Mouse (Mus musculus) MEL-GATA-1-ER (cell line): Measurements from ENCODE around the gene Ifna1.
A peak's percentile ranks its signal among the peaks of the same experiment; 100 is the strongest.
"Not testable (repeated sequence)": the region's sequence is repeated elsewhere in the genome, so short reads cannot be mapped to it uniquely, and the experiment has no call there.

Experiments used
- DNase-seq: peaks from one replicate; pipeline ENCODE4 v3.0.0-alpha.2; 2012; ENCODE audit warnings: low read depth; ENCODE audit errors: extremely low read depth

Gene Ifna1

GRCm38 (mm10) chr4:88849698-88850097, at the start of gene Ifna1:
Gene Ifna1 (plus strand): TSS chr4:88850087.
- DNase-seq, result no peak

- not testable (repeated sequence) for DNase-seq
Observed at GRCm38 (mm10) chr4:88802954-88803353, 46.9 kb upstream of the Ifna1 start, which contains the start of gene Gm13287. Gene Gm13287 (plus strand): TSS chr4:88803254.

GRCm38 (mm10) chr4:88805231-88805630, 44.7 kb upstream of the Ifna1 start, which contains the start of gene Gm13288:
Gene Gm13288 (plus strand): TSS chr4:88805531.
- DNase-seq, result not testable (repeated sequence)

DNA sequence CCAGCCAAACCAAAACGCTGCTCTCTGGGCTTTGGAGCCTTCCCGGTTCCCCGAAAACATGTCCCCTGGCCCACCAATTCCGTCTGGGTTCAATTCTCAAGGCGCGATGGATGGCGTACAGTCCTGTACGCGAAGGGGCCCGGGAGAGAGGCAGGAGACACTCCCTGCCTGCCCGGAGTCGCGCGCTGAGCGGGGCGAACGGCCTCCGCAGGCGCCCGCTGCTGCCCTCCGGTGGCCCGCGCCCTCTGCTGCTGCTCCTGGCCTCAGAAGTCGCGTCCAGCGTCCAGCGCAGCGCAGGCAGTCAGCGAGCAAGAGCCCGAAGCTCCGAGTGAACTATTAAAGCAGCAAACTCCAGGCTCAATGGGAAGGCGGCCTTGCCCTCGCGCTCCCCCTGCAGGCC, 44.1 kb upstream of the Ifna1 start:
- not testable (repeated sequence) for DNase-seq

GRCm38 (mm10) chr4:88815928-88816327, 34.0 kb upstream of the Ifna1 start, which contains the start of gene Ifna7:
Gene Ifna7 (plus strand): TSS chr4:88816228.
- DNase-seq, result no peak

- DNase-seq, result no peak
Observed at GRCm38 (mm10) chr4:88819659-88820058, 30.2 kb upstream of the Ifna1 start, which contains the start of gene Ifna11. Gene Ifna11 (plus strand): TSS chr4:88819959.

DNA sequence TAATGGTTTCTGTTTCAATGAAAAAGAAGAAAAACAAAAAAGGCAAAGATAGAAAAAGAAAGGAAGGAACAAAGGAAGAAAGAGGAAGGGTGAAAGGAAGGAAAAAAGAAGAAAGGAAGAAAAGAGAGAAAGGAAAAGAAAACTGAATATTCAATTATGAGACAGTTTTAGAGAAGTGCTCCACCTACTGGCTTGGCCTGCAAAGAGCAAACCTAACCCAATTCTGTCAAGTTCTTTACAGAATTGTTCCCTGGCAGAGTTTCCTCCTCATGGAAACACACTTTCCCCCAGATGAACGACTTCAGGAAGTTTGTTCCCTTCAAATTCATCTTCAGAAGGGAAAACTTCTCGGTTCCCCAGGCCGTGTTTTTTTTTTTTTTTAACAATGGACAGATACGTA, 26.9 kb upstream of the Ifna1 start:
- DNase-seq, result no peak

- not testable (repeated sequence) for DNase-seq
Observed at GRCm38 (mm10) chr4:88827116-88827515, 22.8 kb upstream of the Ifna1 start, which contains the start of gene Ifna6. Gene Ifna6 (plus strand): TSS chr4:88827416.

DNA sequence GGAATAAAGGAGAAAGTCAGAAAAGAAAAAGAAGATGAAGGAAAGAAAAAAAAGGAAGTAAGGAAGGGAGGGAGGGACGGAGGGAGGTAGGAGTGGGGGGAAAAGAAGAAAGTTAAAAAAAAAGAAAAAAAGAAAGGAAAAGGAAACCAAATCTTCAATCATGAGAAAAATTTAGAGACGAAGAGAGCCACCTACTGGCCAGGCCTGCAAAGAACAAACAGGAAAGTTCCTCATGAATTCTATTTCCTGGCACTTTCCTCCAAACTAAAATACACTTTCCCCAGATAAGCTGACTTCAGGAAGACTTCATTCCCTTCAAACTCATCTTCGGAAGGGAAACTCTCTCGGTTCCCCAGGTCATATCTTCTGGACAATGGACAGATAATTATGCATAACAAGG, 19.4 kb upstream of the Ifna1 start:
- DNase-seq, result no peak

- not testable (repeated sequence) for DNase-seq
Observed at GRCm38 (mm10) chr4:88835225-88835624, 14.7 kb upstream of the Ifna1 start, which contains the start of gene Ifna5. Gene Ifna5 (plus strand): TSS chr4:88835525.

- DNase-seq, result no peak
Observed at GRCm38 (mm10) chr4:88838828-88839227, 11.1 kb upstream of the Ifna1 start.

- DNase-seq, result no peak
Observed at GRCm38 (mm10) chr4:88840058-88840457, 9.8 kb upstream of the Ifna1 start.

GRCm38 (mm10) chr4:88841438-88841911, 8.4 kb upstream of the Ifna1 start, which contains the start of gene Ifna4:
Gene Ifna4 (plus strand): TSS chr4:88841861.
- DNase-seq, result no peak

DNA sequence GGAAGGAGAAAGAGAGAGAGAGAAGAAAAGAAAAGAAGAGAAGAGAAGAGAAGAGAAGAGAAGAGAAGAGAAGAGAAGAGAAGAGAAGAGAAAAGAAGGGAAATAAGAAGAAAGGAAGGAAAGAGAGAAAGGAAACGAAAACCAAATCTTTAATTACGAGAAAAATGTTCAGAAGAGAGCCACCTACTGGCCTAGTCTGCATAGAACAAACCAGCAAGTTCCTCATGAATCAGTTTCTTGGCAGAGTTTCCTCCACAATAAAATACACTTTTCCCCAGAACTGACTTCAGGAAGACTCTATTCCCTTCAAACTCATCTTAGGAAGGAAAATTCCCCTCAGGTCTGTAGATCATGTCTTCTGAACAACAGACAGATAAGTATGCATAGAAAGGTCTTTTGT, 4.6 kb upstream of the Ifna1 start:
- no peak for DNase-seq

DNA sequence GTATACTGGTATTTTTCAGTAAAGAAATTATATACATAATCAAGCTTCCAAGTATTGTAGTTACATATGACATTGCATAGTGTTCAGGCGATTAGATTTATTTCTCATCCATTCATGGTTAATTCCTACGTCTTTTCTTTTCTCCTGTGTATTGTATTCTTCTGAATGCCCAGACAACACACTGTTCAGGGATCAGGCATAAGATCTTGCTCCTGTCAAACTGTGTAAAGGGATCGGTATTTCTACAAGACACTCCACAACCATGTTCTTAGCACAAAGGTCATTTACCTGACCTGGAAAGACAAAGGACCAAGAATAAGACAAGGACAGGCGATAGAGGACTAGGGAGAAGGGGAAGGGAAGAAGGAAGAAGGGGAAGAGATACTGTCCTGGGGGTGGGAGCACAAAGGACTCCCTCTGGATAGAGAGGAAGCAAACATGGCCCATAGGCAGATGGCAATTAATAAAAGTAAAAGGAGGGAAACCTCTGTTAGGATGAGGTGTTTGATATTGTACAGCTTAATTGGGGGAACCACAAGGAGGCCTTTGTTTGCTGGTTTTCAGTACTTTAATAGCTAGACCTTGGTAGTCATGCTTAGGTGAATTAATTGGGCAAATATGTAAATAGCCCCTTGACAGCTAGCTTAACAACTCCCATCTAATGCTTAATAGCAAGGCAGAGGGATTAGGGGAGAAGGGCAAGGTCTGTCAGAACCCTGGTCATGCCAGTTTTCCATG, 1.3 kb downstream of the Ifna1 start:
- no peak for DNase-seq

DNA sequence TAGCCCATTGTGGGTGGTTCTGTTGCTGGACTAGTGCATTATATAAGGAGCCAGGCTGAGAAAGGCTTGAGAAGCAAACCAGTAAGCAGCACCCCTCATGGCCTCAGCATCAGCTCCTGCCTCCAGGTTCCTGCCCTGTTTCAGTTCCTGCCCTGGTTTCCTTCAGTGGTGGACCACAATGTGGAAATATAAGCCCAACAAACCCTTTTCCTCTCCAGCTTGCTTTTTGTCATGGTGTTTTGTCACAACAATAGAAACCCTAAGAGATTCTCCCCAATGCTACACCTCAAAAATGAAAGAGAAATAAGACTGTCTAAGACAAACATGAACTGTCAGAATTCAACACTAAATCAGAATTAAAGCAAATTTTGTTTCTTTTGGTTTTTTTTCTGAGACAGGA, 9.3 kb downstream of the Ifna1 start:
- DNase-seq, result no peak

DNA sequence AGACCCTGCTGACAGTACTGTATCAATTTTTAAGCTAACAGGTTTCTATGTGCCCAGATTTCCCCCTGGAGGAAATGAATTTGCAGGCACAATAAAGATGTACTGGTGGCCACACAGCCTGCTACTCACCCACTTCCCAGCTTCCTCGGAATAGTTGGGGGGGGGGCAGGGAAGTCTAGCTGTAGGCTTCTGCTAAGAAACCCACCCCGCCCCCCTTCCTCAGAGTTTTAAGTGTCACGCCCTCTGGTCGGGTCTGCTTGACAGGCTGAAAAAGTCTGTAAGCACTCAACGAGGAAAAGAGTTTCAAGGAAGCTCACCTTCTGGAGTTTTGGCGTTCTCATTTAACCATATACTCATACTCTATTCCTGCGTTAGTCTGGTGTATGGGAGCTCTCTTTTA, 13.4 kb downstream of the Ifna1 start:
- DNase-seq, result no peak

DNA sequence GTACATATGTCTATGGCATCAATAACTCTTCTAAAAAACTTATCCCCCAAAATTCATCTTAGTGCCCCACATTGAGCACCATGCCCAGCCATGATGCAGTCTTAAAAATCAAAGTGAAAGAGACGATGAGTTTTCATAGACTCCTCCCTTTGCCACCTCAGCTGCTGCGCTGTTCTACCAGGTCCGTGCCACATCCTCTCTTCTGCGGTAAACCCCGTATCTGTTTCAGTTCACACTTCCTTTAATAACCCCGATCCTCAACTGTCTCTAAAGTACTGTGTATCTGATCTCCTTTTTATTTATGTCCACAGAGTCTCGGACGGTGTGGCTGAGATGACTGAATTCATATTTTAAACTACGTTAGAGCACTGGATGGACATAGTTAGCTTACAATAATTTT, 14.7 kb downstream of the Ifna1 start:
- peak; percentile 91 for DNase-seq

- DNase-seq, result peak; percentile 48
Observed at GRCm38 (mm10) chr4:88865011-88865569, 15.2 kb downstream of the Ifna1 start.

DNA sequence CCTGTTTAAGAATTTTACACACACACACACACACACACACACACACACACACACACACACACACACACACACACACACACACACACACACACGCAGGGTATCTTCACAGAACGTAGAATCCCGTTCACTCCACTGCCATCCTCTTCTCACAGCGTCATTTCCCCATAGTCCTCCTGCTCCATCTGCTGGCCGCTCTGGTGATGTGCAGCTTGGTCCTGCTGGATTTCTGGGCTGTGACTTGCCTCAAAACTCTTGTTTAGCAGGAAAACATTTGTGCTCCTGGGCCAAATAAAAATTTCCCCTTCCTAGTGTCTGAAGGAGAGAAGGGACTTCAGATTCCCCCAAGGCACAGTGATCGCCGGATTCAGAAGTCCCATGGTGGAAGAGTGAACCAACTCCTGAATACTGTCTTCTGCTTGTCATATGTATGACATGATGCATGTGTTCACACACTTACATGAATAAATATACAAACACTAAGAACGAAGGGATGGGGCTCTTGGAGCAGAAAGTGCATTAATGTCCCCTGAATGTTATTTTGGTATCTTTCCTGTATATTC, 17.6 kb downstream of the Ifna1 start:
- DNase-seq, result peak; percentile 74

DNA sequence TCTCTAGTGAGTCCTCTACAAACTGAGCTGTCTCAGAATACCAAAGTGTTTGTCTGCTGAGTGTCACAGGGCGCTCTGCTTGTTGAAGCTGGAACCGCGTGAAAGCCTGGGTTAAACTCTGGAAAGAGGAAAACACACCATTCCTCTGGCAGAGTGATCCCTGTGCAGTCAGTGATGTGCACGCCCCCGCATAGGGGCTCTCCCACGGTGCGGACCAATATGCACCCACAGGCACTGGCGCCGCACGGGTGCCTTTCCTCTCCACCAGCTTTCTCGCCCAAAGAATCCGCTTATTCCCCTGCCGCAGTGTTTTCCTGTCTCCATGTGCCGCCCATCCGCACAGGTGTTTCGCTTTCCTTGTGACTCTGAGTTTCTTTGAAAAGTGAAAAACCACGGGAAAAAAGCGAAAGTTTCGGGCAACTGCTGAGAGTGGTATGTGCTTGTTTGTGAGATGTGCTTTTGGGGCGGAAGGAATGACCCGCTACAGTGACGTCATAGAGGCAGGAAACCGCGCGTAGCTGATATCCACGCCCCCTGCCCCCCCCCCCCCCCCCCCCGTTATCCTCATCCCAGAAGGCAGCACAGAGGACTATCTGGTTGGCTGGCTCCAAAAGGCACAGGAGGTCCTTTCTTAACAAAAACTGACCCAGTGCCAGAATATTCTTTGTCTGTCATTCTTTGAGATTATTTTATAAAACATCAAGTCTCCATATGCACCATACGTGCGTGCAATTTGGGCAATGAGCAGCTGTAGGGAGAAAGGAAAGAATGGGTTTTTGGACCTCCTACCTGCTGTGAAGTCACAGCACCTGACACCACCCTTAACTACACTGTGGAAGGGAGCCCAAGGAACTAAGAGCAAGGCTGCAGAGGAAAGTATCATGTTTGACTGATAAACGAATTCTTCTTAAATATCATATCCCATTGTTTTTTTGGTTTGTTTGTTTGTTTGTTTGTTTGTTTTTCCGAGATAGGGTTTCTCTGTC, 18.3 kb downstream of the Ifna1 start:
- peak; percentile 50 for DNase-seq
